Mouse (Mus musculus): ENCODE results near the gene Nab1. TPM values are rescaled to one million over a fixed set of nuclear protein-coding genes. Genes with fewer than 3 reads are reported as not detected.

Nab1 gene
- polyA plus RNA-seq, 1 experiment from 2014 or later: 15.7 TPM

DNA sequence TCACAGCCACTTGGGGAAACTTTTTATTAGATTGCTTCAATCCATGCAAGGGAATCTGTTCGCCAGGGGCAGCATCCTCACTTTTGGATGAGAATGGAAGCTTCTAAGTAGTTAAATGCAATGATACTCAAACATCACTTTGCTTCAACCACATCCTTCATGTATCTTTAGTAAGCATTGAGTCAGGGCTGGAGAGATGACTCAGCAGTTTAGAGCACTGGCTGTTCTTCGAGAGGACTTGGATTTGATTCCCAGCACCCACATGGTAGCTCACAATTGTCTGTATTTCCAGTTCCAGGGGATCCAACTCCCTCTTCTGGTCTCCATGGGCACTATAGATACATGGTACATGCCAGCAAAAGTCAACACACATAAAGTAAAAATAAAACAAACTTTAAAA lies 77.4 kb downstream of the Nab1 start:
- H3K36me3 ChIP-seq (ENCODE audit: insufficient read depth, low read length): no peaks in the 10 kb centered on the region
- no peak overlapping the region for H3K4me2 ChIP-seq (replicated peaks; ENCODE audit: low read depth, low read length)
- ATAC-seq (ENCODE audit: low FRiP score, low TSS enrichment): no peak
- no peak overlapping the region for H3K4me3 ChIP-seq (ENCODE audit: low read length)
- WGBS: 87% methylated on average over 2 of the region's 2 CpGs
- no peaks in the 10 kb centered on the region for H3K27me3 ChIP-seq (ENCODE audit: insufficient read depth, low read length)
- no peaks in the 10 kb centered on the region for H3K4me1 ChIP-seq (ENCODE audit: insufficient read depth, low read length)
- no peak overlapping the region for H3K27ac ChIP-seq (ENCODE audit: low read length)
- H3K9ac ChIP-seq (replicated peaks; ENCODE audit: low read length): no peak overlapping the region
- no peaks in the 10 kb centered on the region for H3K9me3 ChIP-seq (ENCODE audit: low read length)

- no peak overlapping the region for H3K9ac ChIP-seq (replicated peaks; ENCODE audit: low read length)
- 71% methylated on average over 3 of the region's 3 CpGs for WGBS
- H3K4me2 ChIP-seq (replicated peaks; ENCODE audit: low read depth, low read length): no peak overlapping the region
- H3K9me3 ChIP-seq (ENCODE audit: low read length): no peaks in the 10 kb centered on the region
- no peaks in the 10 kb centered on the region for H3K36me3 ChIP-seq (ENCODE audit: insufficient read depth, low read length)
- no peak overlapping the region for H3K4me3 ChIP-seq (ENCODE audit: low read length)
- ATAC-seq (ENCODE audit: low FRiP score, low TSS enrichment): no peak
- H3K4me1 ChIP-seq (ENCODE audit: insufficient read depth, low read length): no peaks in the 10 kb centered on the region
- no peaks in the 10 kb centered on the region for H3K27me3 ChIP-seq (ENCODE audit: insufficient read depth, low read length)
- no peak overlapping the region for H3K27ac ChIP-seq (ENCODE audit: low read length)
Observed at GRCm38 (mm10) chr1:52422137-52422536, 78.3 kb downstream of the Nab1 start.

- no peaks in the 10 kb centered on the region for H3K4me1 ChIP-seq (ENCODE audit: insufficient read depth, low read length)
Observed at GRCm38 (mm10) chr1:52421623-52422022, 78.9 kb downstream of the Nab1 start.

DNA sequence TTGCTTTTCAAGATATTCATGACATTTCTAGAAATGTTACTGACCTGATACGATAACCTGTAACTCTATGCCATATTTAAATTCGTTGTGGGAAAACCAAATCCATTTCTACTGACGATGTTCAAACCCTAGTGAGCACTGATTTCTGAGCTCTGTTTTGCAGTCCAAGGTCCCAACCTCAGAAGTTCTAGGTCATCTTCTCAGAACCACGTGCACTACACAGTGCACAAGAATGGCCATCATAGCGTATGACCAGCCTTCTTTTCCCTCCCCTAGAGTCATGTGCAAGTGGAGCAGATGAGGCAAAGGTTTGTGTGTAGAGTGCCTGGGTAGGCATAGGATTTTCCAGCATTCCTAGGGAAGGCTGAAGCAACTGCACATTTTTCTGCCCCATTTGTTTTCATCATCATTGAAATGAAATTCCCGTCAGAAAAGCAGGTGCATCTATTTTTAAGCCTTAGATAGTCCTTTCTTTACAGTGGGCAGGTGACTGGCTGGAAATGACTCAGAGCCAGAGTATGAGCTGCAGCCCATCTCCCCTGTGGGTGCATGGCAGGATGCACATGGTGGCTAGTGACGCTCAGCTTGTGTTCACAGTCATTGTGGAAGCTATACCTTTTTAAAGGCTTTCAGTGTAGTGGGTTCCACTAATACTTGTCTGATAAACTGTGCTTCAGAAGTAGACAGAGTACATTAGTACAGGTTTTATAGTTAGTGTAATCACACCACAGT lies 81.2 kb downstream of the Nab1 start:
- no peaks in the 10 kb centered on the region for H3K36me3 ChIP-seq (ENCODE audit: insufficient read depth, low read length)
- no peaks in the 10 kb centered on the region for H3K27me3 ChIP-seq (ENCODE audit: insufficient read depth, low read length)
- no peak for ATAC-seq (ENCODE audit: low FRiP score, low TSS enrichment)
- no peak overlapping the region for H3K4me3 ChIP-seq (ENCODE audit: low read length)
- no peaks in the 10 kb centered on the region for H3K9me3 ChIP-seq (ENCODE audit: low read length)
- 90% methylated on average over 7 of the region's 7 CpGs for WGBS
- H3K4me2 ChIP-seq (replicated peaks; ENCODE audit: low read depth, low read length): no peak overlapping the region
- H3K9ac ChIP-seq (replicated peaks; ENCODE audit: low read length): no peak overlapping the region
- H3K27ac ChIP-seq (ENCODE audit: low read length): no peak overlapping the region
- no peaks in the 10 kb centered on the region for H3K4me1 ChIP-seq (ENCODE audit: insufficient read depth, low read length)

More at GRCm38 (mm10) chr1:52421623-52422022, 78.9 kb downstream of the Nab1 start:
- H3K4me2 ChIP-seq (replicated peaks; ENCODE audit: low read depth, low read length): no peak overlapping the region
- ATAC-seq (ENCODE audit: low FRiP score, low TSS enrichment): no peak
- no peak overlapping the region for H3K9ac ChIP-seq (replicated peaks; ENCODE audit: low read length)
- H3K36me3 ChIP-seq (ENCODE audit: insufficient read depth, low read length): no peaks in the 10 kb centered on the region
- H3K4me3 ChIP-seq (ENCODE audit: low read length): no peak overlapping the region
- no peaks in the 10 kb centered on the region for H3K9me3 ChIP-seq (ENCODE audit: low read length)
- no peaks in the 10 kb centered on the region for H3K27me3 ChIP-seq (ENCODE audit: insufficient read depth, low read length)
- H3K27ac ChIP-seq (ENCODE audit: low read length): no peak overlapping the region

Other genes with a start within 250 kb of the Nab1 start
- gene Nemp2, start 130.0 kb upstream of the Nab1 start, polyA plus RNA-seq (2015; fragmentation: Nextera tagmentation; extraction: Ambion mirVana): 9.9 and 11.7 TPM in 2 replicates
- 2.7 and 3.6 TPM in 2 replicates for gene Mfsd6, start 226.8 kb upstream of the Nab1 start, polyA plus RNA-seq (2015; fragmentation: Nextera tagmentation; extraction: Ambion mirVana)

Data from kidney, embryonic 16.5 days (tissue).